Mouse (Mus musculus) heart, adult 2 months (tissue): ENCODE measurements around the gene Adgra1. TPM values are rescaled to one million over a fixed set of nuclear protein-coding genes. Genes with fewer than 3 reads are reported as not detected.

Source experiments
- DNase-seq, 2 experiments: peaks; one replicate each; pipeline ENCODE4 v3.0.0; 2021
- H3K27ac ChIP-seq: fragments of 200-600 bp; 2 replicates; pipeline ENCODE4 v1.8.1; 2022
- H3K27me3 ChIP-seq: fragments of 200-500 bp; 2 replicates; pipeline ENCODE4 v1.6.1; 2012; ENCODE audit warnings: mild to moderate bottlenecking, low read length, inconsistent platforms, mixed read lengths; ENCODE audit not compliant: control insufficient read depth, insufficient read depth
- H3K36me3 ChIP-seq: fragments of 200-500 bp; 2 replicates; pipeline ENCODE4 v1.6.1; 2012; ENCODE audit warnings: low read length, inconsistent platforms; ENCODE audit not compliant: control insufficient read depth, insufficient read depth
- H3K4me1 ChIP-seq: fragments of 200-500 bp; 2 replicates; pipeline ENCODE4 v1.6.1; 2011; ENCODE audit warnings: low read length; ENCODE audit not compliant: control insufficient read depth, insufficient read depth
- H3K4me3 ChIP-seq: fragments of 200-600 bp; 2 replicates; pipeline ENCODE4 v1.8.1; 2022
- H3K79me2 ChIP-seq: fragments of 200-500 bp; replicated peaks from 2 replicates; pipeline ENCODE4 v1.6.1; 2012; ENCODE audit warnings: mild to moderate bottlenecking, inconsistent platforms, low read length, moderate library complexity, mixed read lengths; ENCODE audit not compliant: control insufficient read depth, insufficient read depth
- H3K9ac ChIP-seq: fragments of 200-500 bp; 2 replicates; pipeline ENCODE4 v1.6.1; 2012; ENCODE audit warnings: low read depth, mild to moderate bottlenecking, control low read depth, inconsistent platforms, low read length, mixed read lengths
- CTCF ChIP-seq: fragments of 200-600 bp; IDR thresholded peaks from 2 replicates; pipeline ENCODE4 v1.8.1; 2022; ENCODE audit warnings: antibody characterized with exemption, mild to moderate bottlenecking, moderate library complexity
- EP300 ChIP-seq: fragments of 200-500 bp; IDR thresholded peaks from 2 replicates; pipeline ENCODE4 v1.6.1; 2011; ENCODE audit warnings: low read depth, low read length, control low read depth; ENCODE audit not compliant: insufficient read depth
- POLR2A ChIP-seq: fragments of 200-500 bp; IDR thresholded peaks from 2 replicates; pipeline ENCODE4 v1.6.1; 2011; ENCODE audit warnings: mild to moderate bottlenecking, low read depth, low read length, control low read depth; ENCODE audit not compliant: insufficient read depth
- WGBS: fragments of 180-500 bp; shearing (Covaris S2); methylation state at CpG from one replicate; pipeline ENCODE4 v1.1.7; 2018; 5-methylcytosine and 5-hydroxymethylcytosine counted together
- intact Hi-C: fragments of 180-260 bp; cut with DNase I; formaldehyde crosslinking; loops from one replicate; pipeline ENCODE4 v1.15.1; 2025
- polyA plus RNA-seq: library from polyadenylated mRNA; depleted of rRNA; stranded (reverse); fragments of >200 nt; gene quantifications from 2 replicates; pipeline ENCODE4 v1.2.3, GENCODE M21; 2012
- total RNA-seq, 2 experiments: library from RNA; stranded (reverse); gene quantifications; 2 replicates each; pipeline ENCODE4 v1.2.3; 2021

Adgra1 gene
- total and polyA plus RNA-seq, 3 experiments = 0.04 to 0.09 TPM; not detected in 1

GRCm38 (mm10) chr7:139900896-139901295, 66.9 kb downstream of the Adgra1 start:
- no peaks in the 10 kb centered on the region for H3K36me3 ChIP-seq
- H3K27ac ChIP-seq = no peak overlapping the region
- 67% methylated on average over 6 of the region's 6 CpGs for WGBS
- H3K4me3 ChIP-seq = no peak overlapping the region
- intact Hi-C loops = no loop called here
- H3K27me3 ChIP-seq = no peaks in the 10 kb centered on the region; the same call in 1 of the 2 replicates
- H3K79me2 ChIP-seq = no peaks in the 10 kb centered on the region
- no peak for DNase-seq
- TF ChIP-seq EP300 (no peak), CTCF (no peak), POLR2A (no peak)
- no peak overlapping the region for H3K9ac ChIP-seq
- H3K4me1 ChIP-seq = no peaks in the 10 kb centered on the region

- Histone ChIP-seq H3K9ac (no peak overlapping the region), H3K4me1 (no peaks in the 10 kb centered on the region), H3K4me3 (no peak overlapping the region), H3K27ac (no peak overlapping the region), H3K79me2 (no peaks in the 10 kb centered on the region), H3K27me3 (no peaks in the 10 kb centered on the region; the same call in 1 of the 2 replicates), H3K36me3 (no peaks in the 10 kb centered on the region)
- intact Hi-C loops = no loop called here
- TF ChIP-seq CTCF (no peak), POLR2A (no peak), EP300 (no peak)
- WGBS = 27% methylated on average over 1 of the region's 1 CpGs
- no peak for DNase-seq
These were observed 68.0 kb downstream of the Adgra1 start for GRCm38 (mm10) chr7:139901981-139902380.

- 21% methylated on average over 6 of the region's 6 CpGs for WGBS
- H3K27ac ChIP-seq = no peak overlapping the region
- H3K9ac ChIP-seq = no peak overlapping the region
- no peaks in the 10 kb centered on the region for H3K79me2 ChIP-seq
- TF ChIP-seq CTCF (no peak), EP300 (no peak), POLR2A (no peak)
- DNase-seq = no peak
- H3K4me3 ChIP-seq = no peak overlapping the region
- H3K4me1 ChIP-seq = no peaks in the 10 kb centered on the region
- intact Hi-C loops = loop anchor here (1.0 to 2.0 kb wide), 2 partner anchors 90 to 158 kb away; no protein-coding TSS in a partner anchor
- H3K27me3 ChIP-seq = no peaks in the 10 kb centered on the region; the same call in 1 of the 2 replicates
- no peaks in the 10 kb centered on the region for H3K36me3 ChIP-seq
These were observed 71.3 kb downstream of the Adgra1 start for GRCm38 (mm10) chr7:139905261-139905660.

GRCm38 (mm10) chr7:139905661-139906060, 71.7 kb downstream of the Adgra1 start:
- Histone ChIP-seq H3K27me3 (no peaks in the 10 kb centered on the region; the same call in 1 of the 2 replicates), H3K36me3 (no peaks in the 10 kb centered on the region), H3K79me2 (no peaks in the 10 kb centered on the region), H3K27ac (no peak overlapping the region), H3K9ac (no peak overlapping the region), H3K4me1 (no peaks in the 10 kb centered on the region), H3K4me3 (no peak overlapping the region)
- intact Hi-C loops = loop anchor here (1.0 to 2.0 kb wide), 2 partner anchors 90 to 157 kb away; no protein-coding TSS in a partner anchor
- peak in 1 of 2 experiments; percentile 13 for DNase-seq
- no peak for TF ChIP-seq EP300
- peak; percentile 66 for TF ChIP-seq CTCF
- 4% methylated on average over 6 of the region's 6 CpGs for WGBS

GRCm38 (mm10) chr7:139908176-139908575, 74.2 kb downstream of the Adgra1 start:
- no peak overlapping the region for H3K9ac ChIP-seq
- no peak overlapping the region for H3K27ac ChIP-seq
- 69% methylated on average over 5 of the region's 5 CpGs for WGBS
- no peaks in the 10 kb centered on the region for H3K27me3 ChIP-seq
- no peaks in the 10 kb centered on the region for H3K36me3 ChIP-seq
- no peaks in the 10 kb centered on the region for H3K4me1 ChIP-seq
- H3K79me2 ChIP-seq = no peaks in the 10 kb centered on the region
- intact Hi-C loops = no loop called here
- no peak overlapping the region for H3K4me3 ChIP-seq
- no peak for DNase-seq
- TF ChIP-seq CTCF (no peak), POLR2A (no peak), EP300 (no peak)

GRCm38 (mm10) chr7:139909469-139909868, 75.5 kb downstream of the Adgra1 start:
- TF ChIP-seq CTCF = no peak
- no peak for TF ChIP-seq EP300
- TF ChIP-seq POLR2A = no peak
- WGBS = 53% methylated on average over 6 of the region's 6 CpGs
- no peak overlapping the region for H3K27ac ChIP-seq
- H3K27me3 ChIP-seq = peaks cover 4% of the 10 kb centered on the region
- intact Hi-C loops = no loop called here
- no peak overlapping the region for H3K4me3 ChIP-seq
- H3K36me3 ChIP-seq = no peaks in the 10 kb centered on the region
- no peak for DNase-seq
- H3K9ac ChIP-seq = no peak overlapping the region
- H3K4me1 ChIP-seq = no peaks in the 10 kb centered on the region
- no peaks in the 10 kb centered on the region for H3K79me2 ChIP-seq
